Mouse (Mus musculus): ENCODE measurements around the gene Sh3d21. TPM values are rescaled to one million over a fixed set of nuclear protein-coding genes. Genes with fewer than 3 reads are reported as not detected.

The Sh3d21 gene
- total RNA-seq, 1 experiment from 2014 or later = 3.2 TPM

DNA sequence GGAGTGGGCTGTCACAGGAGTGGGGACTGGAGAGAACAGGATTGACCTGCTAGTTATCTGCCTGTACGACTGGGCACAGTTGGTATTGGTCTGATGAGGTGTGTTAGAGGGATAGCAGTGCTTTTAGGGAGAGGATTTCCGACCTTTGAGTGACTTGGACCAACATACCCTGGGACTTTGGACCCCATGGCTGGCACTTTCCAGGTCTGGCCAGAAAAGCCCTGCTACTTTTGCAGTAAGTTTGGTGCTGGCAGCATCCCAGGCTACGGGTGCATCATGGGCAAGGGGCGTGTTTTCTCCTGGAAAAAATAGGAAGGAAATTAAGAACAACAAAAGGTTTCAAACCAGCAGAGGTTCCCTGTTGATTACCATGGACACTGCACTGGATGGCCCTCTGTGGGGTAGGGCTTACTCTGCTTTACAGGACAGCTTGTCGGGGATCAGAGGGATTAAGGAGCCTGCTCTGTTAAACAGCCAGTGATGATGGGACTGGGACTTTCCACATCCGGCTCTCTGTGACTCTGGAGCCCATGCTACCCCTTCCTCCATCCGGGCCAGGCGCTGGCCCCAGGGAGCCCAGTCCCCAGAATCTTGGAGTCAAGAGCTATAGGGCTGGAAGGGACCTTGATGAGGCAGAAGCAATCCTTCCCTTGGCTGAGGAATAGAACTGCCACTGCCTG, 55.1 kb downstream of the Sh3d21 start:
- DNase-seq = peak; percentile 46

- DNase-seq = no peak
Observed at GRCm38 (mm10) chr4:126105131-126105783, 58.0 kb downstream of the Sh3d21 start.

GRCm38 (mm10) chr4:126104261-126105075, 58.8 kb downstream of the Sh3d21 start:
- peak; percentile 38 for DNase-seq

GRCm38 (mm10) chr4:126103590-126104068, 59.7 kb downstream of the Sh3d21 start, which contains the start of gene Stk40:
TSS of gene Stk40 (plus strand) at chr4:126103957.
- peak; percentile 96 for DNase-seq

GRCm38 (mm10) chr4:126103057-126103581, 60.2 kb downstream of the Sh3d21 start:
- peak; percentile 91 for DNase-seq

DNA sequence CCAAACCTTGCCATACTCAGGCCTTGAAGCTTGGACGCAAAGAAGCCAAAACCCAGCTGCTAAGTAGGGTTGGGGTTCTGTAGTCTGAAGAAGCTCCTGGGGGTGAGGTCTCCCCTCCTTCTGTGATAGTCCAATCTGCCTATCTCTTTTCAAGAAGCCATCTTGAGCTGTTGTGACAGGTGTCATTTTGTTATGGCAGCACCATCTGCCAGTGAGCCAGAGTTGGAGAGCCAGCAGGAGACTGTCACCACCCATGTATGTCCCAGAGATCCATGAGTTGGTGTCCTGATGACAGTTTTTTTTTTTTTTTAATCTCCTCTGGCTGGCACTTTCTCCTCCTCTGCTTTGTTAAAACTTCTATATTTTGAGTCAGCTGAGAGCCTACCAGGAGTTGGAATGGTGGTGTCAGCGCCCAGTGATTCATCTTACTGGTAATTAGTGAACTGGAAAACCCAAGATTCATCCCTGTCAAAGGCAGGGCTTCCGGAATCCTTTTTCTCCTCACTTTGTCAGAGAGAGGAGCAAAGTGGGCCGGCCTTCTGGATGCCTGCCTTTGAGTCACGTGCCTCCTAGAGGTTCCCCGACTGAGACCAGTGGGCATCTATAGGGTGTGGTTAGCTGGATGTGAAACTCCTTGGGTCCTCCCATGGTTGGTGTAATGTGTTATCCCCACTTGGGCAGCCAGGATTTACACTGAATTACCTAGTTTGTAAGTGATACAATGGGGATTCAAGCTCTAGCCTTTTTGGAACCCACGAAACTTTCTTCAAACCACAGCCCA, 61.0 kb downstream of the Sh3d21 start:
- no peak for DNase-seq

DNA sequence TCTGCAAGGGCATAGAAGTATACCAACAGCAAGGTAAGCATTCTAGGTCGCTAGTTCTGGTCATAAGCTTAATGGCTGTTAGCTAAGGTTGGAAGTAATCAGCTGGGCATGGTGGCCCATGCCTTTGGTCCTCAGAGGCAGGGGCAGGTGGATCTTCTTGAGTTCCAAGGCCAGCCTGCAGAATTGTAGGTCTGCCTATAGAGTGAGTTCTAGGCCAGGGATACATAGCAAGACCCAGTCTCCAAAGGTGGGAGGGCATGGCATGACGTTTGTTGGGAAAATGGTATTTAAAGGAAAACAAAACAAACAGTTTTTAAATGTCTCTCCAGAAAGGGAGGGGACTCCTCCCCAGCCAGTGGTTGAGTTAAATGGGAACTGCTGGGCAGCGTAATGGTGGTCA, 62.5 kb downstream of the Sh3d21 start:
- no peak for DNase-seq

Other genes starting within 250 kb of the Sh3d21 start
- gene Csf3r, start 138.9 kb downstream of the Sh3d21 start, total RNA-seq (2021) = 0.88 and 1.5 TPM in 2 replicates
- 74.4 and 98.0 TPM in 2 replicates for gene Mrps15, start 116.6 kb downstream of the Sh3d21 start, total RNA-seq (2021)
- gene Oscp1, start 104.9 kb downstream of the Sh3d21 start, total RNA-seq (2021) = 7.2 and 12.2 TPM in 2 replicates
- gene Lsm10, start 66.9 kb downstream of the Sh3d21 start, total RNA-seq (2021) = 45.4 and 48.0 TPM in 2 replicates
- gene Stk40, start 59.5 kb downstream of the Sh3d21 start, total RNA-seq (2021) = 41.2 and 43.1 TPM in 2 replicates
- 23.4 and 33.9 TPM in 2 replicates for gene Eva1b, start 15.7 kb downstream of the Sh3d21 start, total RNA-seq (2021)
- 190 and 232 TPM in 2 replicates for gene Thrap3, start 39.3 kb upstream of the Sh3d21 start, total RNA-seq (2021)
- gene Map7d1, start 92.9 kb upstream of the Sh3d21 start, total RNA-seq (2021) = 55.0 and 68.0 TPM in 2 replicates
- gene Trappc3, start 98.8 kb upstream of the Sh3d21 start, total RNA-seq (2021) = 88.0 and 93.9 TPM in 2 replicates
- gene Col8a2, start 123.3 kb upstream of the Sh3d21 start, total RNA-seq (2021) = 1.7 and 2.4 TPM in 2 replicates
- gene Adprhl2, start 158.2 kb upstream of the Sh3d21 start, total RNA-seq (2021) = 27.6 and 38.9 TPM in 2 replicates
- 2.4 and 2.6 TPM in 2 replicates for gene Tekt2, start 162.2 kb upstream of the Sh3d21 start, total RNA-seq (2021)